In the genomic region with DNA sequence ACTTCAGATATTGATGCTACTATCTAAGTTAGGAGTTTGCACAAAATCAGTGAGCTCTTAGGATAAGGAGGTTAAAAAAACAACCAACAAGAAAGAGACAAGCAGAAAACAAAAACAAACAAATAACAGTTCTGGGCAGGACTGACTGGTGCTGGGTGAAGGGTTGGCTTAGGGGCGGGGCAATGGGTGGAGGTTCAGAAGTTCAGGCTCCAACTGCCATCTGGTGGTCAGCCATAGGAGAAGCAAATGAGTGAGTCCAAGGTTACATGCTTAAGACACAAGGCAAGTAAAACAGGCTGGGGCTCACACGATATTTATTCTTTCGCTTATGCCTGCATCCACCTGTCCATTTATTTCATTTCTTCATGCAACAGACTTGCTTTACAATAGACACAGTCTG, we compare ENCODE assay signal across 8 mouse cellular contexts. TPM values are rescaled to one million over a fixed set of nuclear protein-coding genes. Genes with fewer than 3 reads are reported as not detected.
DNase-seq lines count a peak whose midpoint lies in the region; ATAC-seq lines count a peak whose summit lies in the region.

No protein-coding gene starts in this region.

- H3K27ac ChIP-seq in heart, embryonic 12.5 days (ENCODE audit: poor library complexity, severe bottlenecking) = no peak overlapping the region
- H3K27ac ChIP-seq in midbrain, embryonic 12.5 days (replicated peaks) = no peak overlapping the region

- peak; percentile 94 for DNase-seq in heart, adult 11 months
- DNase-seq in gastrocnemius, postnatal 14 days = peak; percentile 67
- DNase-seq in kidney, adult 11 months = peak; percentile 61
- DNase-seq in left cerebral cortex, postnatal 25 days (ENCODE audit: low spot score in 2 of 2) = peak; percentile 37 to 61
- DNase-seq in right cerebral cortex, postnatal 4 days = peak; percentile 24

- no peak overlapping the region for H3K4me2 ChIP-seq in heart, embryonic 12.5 days
- no peak overlapping the region for H3K4me2 ChIP-seq in midbrain, embryonic 12.5 days (replicated peaks)

- ATAC-seq in heart, embryonic 12.5 days (ENCODE audit: insufficient number of reproducible peaks, low FRiP score) = no peak
- ATAC-seq in common myeloid progenitor, adult 5-6 weeks (replicated peaks; ENCODE audit: low read depth, poor library complexity, severe bottlenecking) = peak; percentile 100
- ATAC-seq in midbrain, embryonic 12.5 days (ENCODE audit: low FRiP score, low read depth) = peak; percentile 87; the same call in 1 of the 2 replicates

- H3K4me3 ChIP-seq in heart, embryonic 12.5 days = no peak overlapping the region
- no peak overlapping the region for H3K4me3 ChIP-seq in midbrain, embryonic 12.5 days

- WGBS in heart, embryonic 12.5 days = 36% methylated on average over 3 of the region's 3 CpGs
- 42% methylated on average over 3 of the region's 3 CpGs for WGBS in midbrain, embryonic 12.5 days

- H3K36me3 ChIP-seq in heart, embryonic 12.5 days = no peaks in the 10 kb centered on the region
- no peaks in the 10 kb centered on the region for H3K36me3 ChIP-seq in midbrain, embryonic 12.5 days

- intact Hi-C loops in gastrocnemius, postnatal 14 days (cut with DNase I; ENCODE audit: low total_unique reads) = loop anchor here (10.0 kb wide), 1 partner anchor 626 kb away; no protein-coding TSS in a partner anchor
- intact Hi-C loops in left cerebral cortex, postnatal 25 days (cut with DNase I) = loop anchor here (1.0 to 5.0 kb wide), 3 partner anchors 86 to 1348 kb away; no protein-coding TSS in a partner anchor

- H3K27me3 ChIP-seq in heart, embryonic 12.5 days (replicated peaks) = 0 out of 2 replicates have a peak, but pooled peaks cover 9% of the 10 kb centered on the region
- peaks cover 24% of the 10 kb centered on the region for H3K27me3 ChIP-seq in midbrain, embryonic 12.5 days

- no peaks in the 10 kb centered on the region for H3K4me1 ChIP-seq in heart, embryonic 12.5 days (replicated peaks)
- no peaks in the 10 kb centered on the region for H3K4me1 ChIP-seq in midbrain, embryonic 12.5 days

- H3K9ac ChIP-seq in heart, embryonic 12.5 days = no peak overlapping the region
- H3K9ac ChIP-seq in midbrain, embryonic 12.5 days (replicated peaks) = no peak overlapping the region

- no peaks in the 10 kb centered on the region for H3K9me3 ChIP-seq in heart, embryonic 12.5 days (replicated peaks)
- H3K9me3 ChIP-seq in midbrain, embryonic 12.5 days = no peaks in the 10 kb centered on the region

RNA-seq across cellular contexts. Expression of a gene that starts 13.8 kb away (rescaled TPM):
- 22.4 and 23.3 TPM in 2 replicates for polyA plus RNA-seq in heart, embryonic 12.5 days (2016; fragmentation: Nextera tagmentation; extraction: Ambion mirVana)
- 115 and 132 TPM in 2 replicates for total RNA-seq in common myeloid progenitor, adult 5-6 weeks (2017)
- total RNA-seq in gastrocnemius, postnatal 14 days (2021) = 10 to 100 TPM; 33.5 to 35.3 TPM
- total RNA-seq in left cerebral cortex, postnatal 25 days (2021) = 10 to 100 TPM; 33.3 to 34.9 TPM
- polyA plus RNA-seq in midbrain, embryonic 12.5 days (2016; fragmentation: Nextera tagmentation; extraction: Ambion mirVana) = 31.0 and 32.1 TPM in 2 replicates

RNA-seq across cellular contexts. Expression of a gene that starts 37.8 kb away (rescaled TPM):
- 0.12 TPM in 1 of 2 replicates, not detected in the other for polyA plus RNA-seq in heart, embryonic 12.5 days (2016; fragmentation: Nextera tagmentation; extraction: Ambion mirVana)
- 0.82 TPM in 1 of 2 replicates, not detected in the other for total RNA-seq in common myeloid progenitor, adult 5-6 weeks (2017)
- total RNA-seq in gastrocnemius, postnatal 14 days (2021) = not detected
- under 1 TPM in 1 of 2 experiments, not detected in 1; 0.21 TPM for total RNA-seq in left cerebral cortex, postnatal 25 days (2021)
- polyA plus RNA-seq in midbrain, embryonic 12.5 days (2016; fragmentation: Nextera tagmentation; extraction: Ambion mirVana) = 0.37 and 0.43 TPM in 2 replicates

RNA-seq across cellular contexts. Expression of a gene that starts 44.3 kb away (rescaled TPM):
- not detected in 2 replicates for polyA plus RNA-seq in heart, embryonic 12.5 days (2016; fragmentation: Nextera tagmentation; extraction: Ambion mirVana)
- total RNA-seq in common myeloid progenitor, adult 5-6 weeks (2017) = not detected in 2 replicates
- under 1 TPM in 1 of 2 experiments, not detected in 1; 0.08 TPM for total RNA-seq in gastrocnemius, postnatal 14 days (2021)
- total RNA-seq in left cerebral cortex, postnatal 25 days (2021) = under 1 TPM; 0.37 TPM
- polyA plus RNA-seq in midbrain, embryonic 12.5 days (2016; fragmentation: Nextera tagmentation; extraction: Ambion mirVana) = not detected in 2 replicates

RNA-seq across cellular contexts. Expression of a gene that starts 51.5 kb away (rescaled TPM):
- polyA plus RNA-seq in heart, embryonic 12.5 days (2016; fragmentation: Nextera tagmentation; extraction: Ambion mirVana) = not detected in 2 replicates
- total RNA-seq in common myeloid progenitor, adult 5-6 weeks (2017) = not detected in 2 replicates
- total RNA-seq in gastrocnemius, postnatal 14 days (2021) = not detected
- not detected for total RNA-seq in left cerebral cortex, postnatal 25 days (2021)
- polyA plus RNA-seq in midbrain, embryonic 12.5 days (2016; fragmentation: Nextera tagmentation; extraction: Ambion mirVana) = not detected in 2 replicates

Comparison
In these comparisons a context has a peak if more than half of its experiments do, and no peak if none do; other contexts are left out.
1. DNase-seq: peak in every context shown above with its lines; median percentile 94 in heart, adult 11 months; 67 in gastrocnemius, postnatal 14 days; 61 in kidney, adult 11 months; 49 in left cerebral cortex, postnatal 25 days; 24 in right cerebral cortex, postnatal 4 days.